Comparison of ENCODE assay signal across 10 mouse cellular contexts in the genomic region with DNA sequence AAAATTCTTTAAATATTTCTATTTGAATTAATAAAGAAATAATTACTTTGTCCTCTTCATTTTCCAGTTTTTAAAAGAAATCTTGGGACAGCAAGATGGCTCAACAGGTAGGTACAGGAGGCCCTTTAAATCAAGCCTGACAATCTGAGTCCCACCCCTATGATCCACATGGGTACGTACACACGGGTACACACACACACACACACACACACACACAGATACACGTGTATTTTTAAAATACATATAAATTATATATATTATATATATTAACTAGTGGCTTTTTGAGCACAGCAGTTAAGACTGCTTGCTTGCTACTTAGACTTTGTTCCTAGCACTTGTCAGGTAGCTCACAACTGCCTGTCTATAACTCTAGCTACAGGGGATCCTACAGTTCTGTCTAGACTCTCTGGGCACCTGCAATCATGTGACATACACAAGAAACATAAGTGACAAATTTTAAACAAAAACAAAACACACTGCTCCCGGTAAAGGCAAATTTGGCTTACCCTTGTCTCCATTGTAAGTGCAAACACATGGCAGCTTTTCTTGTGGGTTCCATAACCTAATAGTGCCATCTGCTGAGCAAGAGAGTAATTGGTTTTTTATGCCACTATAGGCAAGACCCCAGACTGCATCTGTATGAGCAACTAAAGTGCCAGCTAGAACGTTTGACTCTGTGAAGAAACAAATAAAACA. TPM values are rescaled to one million over a fixed set of nuclear protein-coding genes. Genes with fewer than 3 reads are reported as not detected.
DNase-seq lines count a peak whose midpoint lies in the region; ATAC-seq and TF ChIP-seq lines count a peak whose summit lies in the region.
"Had no signal": no experiment of that assay in that cellular context is flagged by ENCODE, and none has a peak within 500 bp of the region (broad histone marks: within the 10 kb centered on the region; RNA-seq: fewer than 3 reads in every experiment).

No protein-coding gene starts in this region.

- peak; percentile 46 for TF ChIP-seq CTCF in intestine, postnatal 0 days (IDR thresholded peaks at IDR 0.05; ENCODE audit: low read depth)
- peak; percentile 61 for TF ChIP-seq CTCF in forebrain, postnatal 0 days (IDR thresholded peaks at IDR 0.05; ENCODE audit: low read depth)

- no peaks in the 10 kb centered on the region for H3K9me3 ChIP-seq in intestine, postnatal 0 days (ENCODE audit: control insufficient read depth)
- no peaks in the 10 kb centered on the region for H3K9me3 ChIP-seq in intestine, embryonic 16.5 days (ENCODE audit: control insufficient read depth, low read length)
- H3K9me3 ChIP-seq in forebrain, postnatal 0 days (ENCODE audit: low read length) = no peaks in the 10 kb centered on the region
- H3K9me3 ChIP-seq in neural tube, embryonic 13.5 days = no peaks in the 10 kb centered on the region
- H3K9me3 ChIP-seq: heart, embryonic 13.5 days had no signal

- H3K27me3 ChIP-seq in intestine, postnatal 0 days (replicated peaks; ENCODE audit: control insufficient read depth, insufficient read depth, low read length) = no peaks in the 10 kb centered on the region
- H3K27me3 ChIP-seq in intestine, embryonic 16.5 days (replicated peaks; ENCODE audit: control insufficient read depth, insufficient read depth, low read length) = no peaks in the 10 kb centered on the region
- no peaks in the 10 kb centered on the region for H3K27me3 ChIP-seq in forebrain, postnatal 0 days (ENCODE audit: insufficient read depth, low read length)
- H3K27me3 ChIP-seq in neural tube, embryonic 13.5 days = no peaks in the 10 kb centered on the region
- H3K27me3 ChIP-seq: heart, embryonic 13.5 days had no signal

- H3K4me3 ChIP-seq in intestine, postnatal 0 days (ENCODE audit: low read depth, low read length) = no peak overlapping the region
- H3K4me3 ChIP-seq in intestine, embryonic 16.5 days (ENCODE audit: low read length) = no peak overlapping the region
- H3K4me3 ChIP-seq in forebrain, postnatal 0 days (ENCODE audit: low read depth, low read length) = no peak overlapping the region
- no peak overlapping the region for H3K4me3 ChIP-seq in neural tube, embryonic 13.5 days
- H3K4me3 ChIP-seq: heart, embryonic 13.5 days had no signal

- peak; percentile 28 for DNase-seq in MN1 (ENCODE audit: low spot score)
- peak; percentile 63 for DNase-seq in forebrain, postnatal 0 days
- no peak for DNase-seq in adrenal gland, adult (ENCODE audit: inconsistent age in 2 of 2, low spot score in 1 of 2)
- no peak for DNase-seq in urinary bladder, adult 2 months (ENCODE audit: low spot score)
- no peak for DNase-seq in layer of hippocampus, adult 8-10 months (ENCODE audit: low spot score in 2 of 2)
- DNase-seq: right cerebral cortex, postnatal 25 days had no signal

- no peak overlapping the region for H3K27ac ChIP-seq in intestine, postnatal 0 days (ENCODE audit: low read depth, low read length)
- H3K27ac ChIP-seq in intestine, embryonic 16.5 days (ENCODE audit: low read length) = no peak overlapping the region
- no peak overlapping the region for H3K27ac ChIP-seq in forebrain, postnatal 0 days (ENCODE audit: low read depth, low read length)
- H3K27ac ChIP-seq in neural tube, embryonic 13.5 days (replicated peaks) = no peak overlapping the region
- H3K27ac ChIP-seq: heart, embryonic 13.5 days had no signal

- H3K36me3 ChIP-seq in intestine, postnatal 0 days (ENCODE audit: control insufficient read depth, insufficient read depth) = peaks cover 8% of the 10 kb centered on the region; the same call in 1 of the 2 replicates
- peaks cover 3% of the 10 kb centered on the region; the same call in 1 of the 2 replicates for H3K36me3 ChIP-seq in intestine, embryonic 16.5 days (ENCODE audit: control insufficient read depth, insufficient read depth, low read length)
- peaks cover 8% of the 10 kb centered on the region for H3K36me3 ChIP-seq in forebrain, postnatal 0 days (ENCODE audit: insufficient read depth)
- peaks cover 28% of the 10 kb centered on the region for H3K36me3 ChIP-seq in neural tube, embryonic 13.5 days

- H3K4me2 ChIP-seq in intestine, postnatal 0 days (replicated peaks; ENCODE audit: low read depth) = no peak overlapping the region
- no peak overlapping the region for H3K4me2 ChIP-seq in intestine, embryonic 16.5 days (ENCODE audit: low read depth, low read length)
- no peak overlapping the region for H3K4me2 ChIP-seq in forebrain, postnatal 0 days (ENCODE audit: low read depth)
- H3K4me2 ChIP-seq in neural tube, embryonic 13.5 days = no peak overlapping the region
- H3K4me2 ChIP-seq: heart, embryonic 13.5 days had no signal

- H3K4me1 ChIP-seq in intestine, postnatal 0 days (replicated peaks; ENCODE audit: control insufficient read depth, insufficient read depth, low read length) = no peaks in the 10 kb centered on the region
- no peaks in the 10 kb centered on the region for H3K4me1 ChIP-seq in intestine, embryonic 16.5 days (ENCODE audit: control insufficient read depth, insufficient read depth, low read length)
- H3K4me1 ChIP-seq in forebrain, postnatal 0 days (ENCODE audit: insufficient read depth) = no peaks in the 10 kb centered on the region
- H3K4me1 ChIP-seq in neural tube, embryonic 13.5 days (replicated peaks) = no peaks in the 10 kb centered on the region
- H3K4me1 ChIP-seq: heart, embryonic 13.5 days had no signal

- H3K9ac ChIP-seq in intestine, postnatal 0 days (ENCODE audit: low read depth, low read length) = no peak overlapping the region
- no peak overlapping the region for H3K9ac ChIP-seq in intestine, embryonic 16.5 days (ENCODE audit: low read depth, low read length)
- H3K9ac ChIP-seq in forebrain, postnatal 0 days = no peak overlapping the region
- no peak overlapping the region for H3K9ac ChIP-seq in neural tube, embryonic 13.5 days
- H3K9ac ChIP-seq: heart, embryonic 13.5 days had no signal

- no peak for ATAC-seq in intestine, postnatal 0 days
- ATAC-seq in intestine, embryonic 16.5 days = no peak
- peak; percentile 89 for ATAC-seq in forebrain, postnatal 0 days
- peak; percentile 81; the same call in 1 of the 2 replicates for ATAC-seq in neural tube, embryonic 13.5 days (ENCODE audit: low read depth)

- 80% methylated on average over 5 of the region's 5 CpGs for WGBS in intestine, postnatal 0 days
- WGBS in intestine, embryonic 16.5 days = 82% methylated on average over 5 of the region's 5 CpGs
- WGBS in forebrain, postnatal 0 days = 67% methylated on average over 5 of the region's 5 CpGs
- WGBS in neural tube, embryonic 13.5 days = 75% methylated on average over 5 of the region's 5 CpGs

RNA-seq across cellular contexts. Expression of a gene that starts 29.7 kb away (rescaled TPM):
- polyA plus RNA-seq in intestine, postnatal 0 days (2015; fragmentation: Nextera tagmentation; extraction: Ambion mirVana) = 0.71 and 0.89 TPM in 2 replicates
- polyA plus RNA-seq in intestine, embryonic 16.5 days (2015; fragmentation: Nextera tagmentation; extraction: Ambion mirVana) = 0.79 and 1.2 TPM in 2 replicates
- 14.2 and 18.2 TPM in 2 replicates for total RNA-seq in forebrain, postnatal 0 days (2014; rRNA removed)
- 10.5 and 13.4 TPM in 2 replicates for polyA plus RNA-seq in forebrain, postnatal 0 days (2015; fragmentation: Nextera tagmentation; extraction: Ambion mirVana)
- polyA plus RNA-seq in neural tube, embryonic 13.5 days (2015; fragmentation: Nextera tagmentation; extraction: Ambion mirVana) = 8.6 and 11.5 TPM in 2 replicates
- 0.80 and 0.98 TPM in 2 replicates for polyA plus RNA-seq in urinary bladder, adult 2 months (2012; rRNA removed)
- total RNA-seq in layer of hippocampus, adult 8-10 months (2022) = 1 to 10 TPM; 3.5 to 4.7 (median 4.1) TPM

Comparison
In these comparisons a context has a peak if more than half of its experiments do, and no peak if none do; other contexts are left out.
1. ATAC-seq: peak in forebrain, postnatal 0 days (single experiment) and neural tube, embryonic 13.5 days (single experiment); none in intestine, postnatal 0 days (single experiment) and intestine, embryonic 16.5 days (single experiment).
2. DNase-seq: peak in MN1 (single experiment) and forebrain, postnatal 0 days (single experiment); none in adrenal gland, adult (0 of 2), urinary bladder, adult 2 months (single experiment) and layer of hippocampus, adult 8-10 months (0 of 2).